ENCODE assay signal across 11 mouse cellular contexts in genomic region chr16:14137976-14138561, GRCm38 (mm10).
"Had no signal": no experiment of that assay in that cellular context is flagged by ENCODE, and none has a peak within 500 bp of the region (broad histone marks: within the 10 kb centered on the region; RNA-seq: fewer than 3 reads in every experiment).

No protein-coding gene starts in this region.

- H3K4me1 ChIP-seq: limb, embryonic 10.5 days; midbrain, embryonic 13.5 days had no signal

- H3K27ac ChIP-seq: layer of hippocampus, adult 2 months; limb, embryonic 10.5 days; liver, embryonic 14.5 days; midbrain, embryonic 13.5 days had no signal

- H3K27me3 ChIP-seq: midbrain, embryonic 13.5 days had no signal

- H3K4me3 ChIP-seq: layer of hippocampus, adult 2 months; limb, embryonic 10.5 days; midbrain, embryonic 13.5 days had no signal

- ATAC-seq: lung, postnatal 0 days; midbrain, embryonic 13.5 days had no signal

- DNase-seq: kidney, postnatal 10 days; kidney, postnatal 4 days; lung, adult 2 months; right cerebral cortex, adult 18-20 months; right cerebral cortex, postnatal 25 days; thymus, postnatal 36 days had no signal

- H3K4me2 ChIP-seq: midbrain, embryonic 13.5 days had no signal

- H3K9me3 ChIP-seq: limb, embryonic 10.5 days; midbrain, embryonic 13.5 days had no signal

- H3K9ac ChIP-seq: liver, embryonic 14.5 days; midbrain, embryonic 13.5 days had no signal
